Mouse (Mus musculus): ENCODE measurements at regions not wholly inside any gene's neighbourhood (a gene's known extent, or its start where the extent isn't known, plus 50 kb on each side); places are given as distances from the start of the nearest gene placed in this dataset.

- no peak for DNase-seq
- intact Hi-C loops (cut with DNase I), result no loop called here
Measured at GRCm38 (mm10) chr13:48042172-48042571, 218.9 kb upstream of the Id4 start.

DNA sequence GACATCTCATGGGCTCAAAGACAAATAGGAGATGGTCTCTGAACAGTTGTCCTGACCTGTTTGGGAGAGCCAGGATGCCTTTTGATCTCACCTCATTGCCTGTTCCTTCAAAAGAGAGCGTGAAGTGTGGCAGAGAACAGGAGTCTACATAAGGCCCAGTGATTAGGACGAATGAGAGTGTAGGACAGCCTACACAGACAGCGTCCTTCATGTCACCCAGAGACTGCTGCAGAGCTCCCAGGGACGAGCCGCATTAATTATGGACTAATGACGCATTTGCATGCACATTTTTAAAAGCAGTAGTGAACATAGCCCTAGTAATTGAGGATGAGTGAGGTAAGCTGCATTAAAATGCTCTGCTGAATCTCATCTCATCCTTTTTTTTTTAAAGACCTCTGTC is 218.5 kb upstream of the Id4 start:
- intact Hi-C loops (cut with DNase I), result no loop called here
- DNase-seq, result no peak

GRCm38 (mm10) chr13:48046201-48046750 is 214.8 kb upstream of the Id4 start:
- intact Hi-C loops (cut with DNase I), result no loop called here
- DNase-seq, result no peak

DNA sequence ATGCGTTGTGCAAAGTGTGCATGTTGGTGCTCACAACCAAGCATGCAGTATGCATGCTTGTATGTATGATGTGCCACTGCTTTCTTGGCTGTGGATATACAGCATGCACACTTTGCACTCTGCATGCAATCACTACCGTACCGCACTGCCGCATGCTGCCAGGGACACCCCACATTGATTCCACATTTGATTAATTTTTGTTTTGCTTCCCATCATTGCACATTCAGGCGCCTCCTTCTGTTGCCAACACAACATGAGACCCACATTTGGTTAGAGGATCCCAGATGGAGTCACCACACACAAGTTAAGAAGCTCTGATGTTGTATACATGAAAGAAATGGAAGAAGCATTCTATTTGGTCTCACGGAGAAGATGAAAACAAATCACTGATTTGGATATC is 211.2 kb upstream of the Id4 start:
- intact Hi-C loops (cut with DNase I), result no loop called here
- DNase-seq, result no peak

GRCm38 (mm10) chr13:48074630-48075029 is 186.4 kb upstream of the Id4 start:
- intact Hi-C loops (cut with DNase I), result no loop called here
- peak in 1 of 2 experiments; percentile 9 for DNase-seq

DNA sequence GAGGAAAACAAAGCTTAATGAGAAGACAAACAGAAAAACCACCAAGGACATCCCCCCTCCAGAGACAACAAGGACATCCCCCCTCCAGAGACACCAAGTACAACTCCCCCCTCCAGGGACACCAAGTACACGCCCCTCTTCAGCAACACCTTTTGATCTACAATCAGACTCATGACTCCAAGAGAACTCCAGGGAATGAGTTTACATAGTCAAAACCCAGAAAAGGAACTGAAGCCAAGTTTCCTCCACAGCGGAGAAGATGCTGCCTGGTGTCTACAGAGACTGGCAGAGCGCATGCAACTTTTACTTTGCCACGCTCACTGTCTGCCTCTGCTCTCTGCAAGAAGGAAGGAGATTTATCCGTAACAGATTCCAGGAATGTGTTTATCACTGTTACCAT is 185.7 kb upstream of the Id4 start:
- intact Hi-C loops (cut with DNase I), result no loop called here
- no peak for DNase-seq

DNA sequence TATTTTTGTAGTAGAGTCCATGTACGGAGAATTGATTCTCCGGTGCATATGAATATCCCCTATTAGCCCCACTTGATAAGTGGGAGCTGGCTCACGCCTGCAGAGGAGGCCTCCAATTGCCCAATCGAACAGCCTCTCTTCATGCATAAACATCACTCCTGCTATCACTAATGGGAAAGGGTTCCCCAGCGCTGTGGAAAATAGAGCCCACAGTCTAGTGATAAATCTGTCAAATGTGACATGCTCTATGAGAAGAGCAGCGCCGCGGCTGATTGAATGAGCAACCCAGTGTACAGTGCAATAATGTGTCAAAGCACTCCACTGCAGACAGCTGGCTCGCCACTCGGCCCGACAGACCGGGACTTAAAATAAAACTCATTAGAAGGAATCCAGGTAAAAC is 182.8 kb upstream of the Id4 start:
- intact Hi-C loops (cut with DNase I), result no loop called here
- DNase-seq, result no peak

- no peak for DNase-seq
- intact Hi-C loops (cut with DNase I), result no loop called here
Measured at GRCm38 (mm10) chr13:48083294-48083693, 177.7 kb upstream of the Id4 start.

- intact Hi-C loops (cut with DNase I), result no loop called here
- no peak for DNase-seq
Measured at GRCm38 (mm10) chr13:48083807-48084206, 177.2 kb upstream of the Id4 start.

- no peak for DNase-seq
Measured at GRCm38 (mm10) chr13:48094275-48095035, 166.6 kb upstream of the Id4 start.

GRCm38 (mm10) chr13:48102156-48102555 is 158.9 kb upstream of the Id4 start:
- intact Hi-C loops (cut with DNase I), result no loop called here
- no peak for DNase-seq

More at GRCm38 (mm10) chr13:48094275-48095035, 166.6 kb upstream of the Id4 start:
- intact Hi-C loops (cut with DNase I), result no loop called here

DNA sequence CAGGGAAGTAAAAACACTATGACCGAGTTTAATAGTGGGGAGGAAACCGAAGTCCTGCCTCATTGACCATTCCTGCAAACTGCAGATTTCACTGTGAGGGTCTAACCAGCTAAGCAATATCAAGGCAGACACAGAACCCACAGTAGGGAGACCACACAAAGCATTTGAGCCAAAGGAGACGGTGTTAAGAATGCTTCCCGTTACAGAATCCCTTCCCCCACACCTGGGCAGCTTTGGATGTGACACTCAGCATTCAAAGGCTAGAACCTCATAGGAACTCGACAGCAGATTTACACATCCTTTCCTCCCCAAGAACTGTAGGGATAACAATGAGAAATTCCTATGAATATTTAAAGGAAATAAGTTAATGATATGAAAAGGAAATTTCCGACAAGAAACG is 158.5 kb upstream of the Id4 start:
- no peak for DNase-seq
- intact Hi-C loops (cut with DNase I), result no loop called here

GRCm38 (mm10) chr13:48104766-48105165 is 156.3 kb upstream of the Id4 start:
- no peak for DNase-seq
- intact Hi-C loops (cut with DNase I), result no loop called here

GRCm38 (mm10) chr13:48106946-48107345 is 154.1 kb upstream of the Id4 start:
- intact Hi-C loops (cut with DNase I), result no loop called here
- no peak for DNase-seq

- intact Hi-C loops (cut with DNase I), result no loop called here
- no peak for DNase-seq
Measured at GRCm38 (mm10) chr13:48115890-48116289, 145.1 kb upstream of the Id4 start.

GRCm38 (mm10) chr13:48126582-48126981 is 134.4 kb upstream of the Id4 start:
- no peak for DNase-seq
- intact Hi-C loops (cut with DNase I), result no loop called here

- peak; percentile 64 to 85 for DNase-seq
- intact Hi-C loops (cut with DNase I), result no loop called here
Measured at GRCm38 (mm10) chr13:48130724-48131123, 130.3 kb upstream of the Id4 start.

DNA sequence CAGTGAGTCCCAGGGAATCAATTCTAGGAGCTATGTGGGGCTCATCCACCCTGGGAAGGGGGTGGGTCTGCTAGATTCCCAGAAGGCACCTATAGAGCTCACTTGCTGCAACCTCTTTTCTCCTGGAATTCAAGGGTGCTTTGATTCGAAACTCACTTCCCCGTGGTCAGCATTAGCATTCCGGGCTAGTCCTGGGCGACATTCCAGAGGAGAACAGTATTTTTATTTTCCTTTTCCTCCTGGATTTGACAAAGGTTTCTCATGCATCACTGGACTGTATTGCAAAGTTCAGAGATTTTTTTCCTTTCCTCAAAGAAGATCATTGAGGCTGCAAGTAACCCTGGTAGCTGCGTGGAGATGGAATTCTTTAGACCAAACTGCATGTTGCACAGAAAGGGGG is 129.3 kb upstream of the Id4 start:
- intact Hi-C loops (cut with DNase I), result no loop called here
- DNase-seq, result no peak

DNA sequence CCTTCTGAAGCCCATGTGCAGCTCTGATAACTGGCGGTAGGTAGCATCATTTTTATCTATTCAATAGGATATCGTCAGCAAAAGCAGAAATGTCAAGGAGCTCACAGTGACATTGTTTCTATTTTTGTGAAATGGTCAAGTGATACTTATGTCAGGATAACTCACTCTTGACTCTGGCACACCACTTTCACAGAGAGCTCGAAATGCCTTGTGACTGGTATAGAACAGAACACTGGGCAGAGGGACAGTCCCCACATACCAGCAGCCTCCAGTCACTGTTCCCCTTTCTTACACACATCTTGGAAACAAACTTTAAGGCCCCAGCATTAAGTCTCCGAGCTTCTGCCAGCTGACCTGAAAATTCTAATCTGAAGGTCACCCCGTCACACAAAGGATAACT is 115.1 kb upstream of the Id4 start:
- DNase-seq, result no peak
- intact Hi-C loops (cut with DNase I), result no loop called here

DNA sequence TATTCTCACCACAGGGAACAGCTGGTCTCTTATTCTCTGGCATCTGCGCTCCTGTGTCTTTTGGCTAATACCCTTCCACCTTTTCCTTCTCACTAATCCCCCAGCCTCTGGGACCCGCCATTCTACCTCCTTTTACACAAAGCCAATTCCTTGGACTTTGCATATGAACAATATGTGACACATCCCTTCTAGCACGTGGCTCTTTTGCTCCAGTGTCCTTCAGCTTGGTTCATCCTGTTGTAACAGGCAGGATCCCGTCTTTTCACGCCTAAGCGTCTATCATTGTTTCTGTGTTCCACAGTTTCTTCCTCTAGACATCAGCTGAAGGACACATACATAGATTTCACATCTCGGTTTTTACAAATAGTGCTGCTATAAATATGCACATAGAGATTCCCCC is 114.0 kb upstream of the Id4 start:
- intact Hi-C loops (cut with DNase I), result no loop called here
- no peak for DNase-seq

DNA sequence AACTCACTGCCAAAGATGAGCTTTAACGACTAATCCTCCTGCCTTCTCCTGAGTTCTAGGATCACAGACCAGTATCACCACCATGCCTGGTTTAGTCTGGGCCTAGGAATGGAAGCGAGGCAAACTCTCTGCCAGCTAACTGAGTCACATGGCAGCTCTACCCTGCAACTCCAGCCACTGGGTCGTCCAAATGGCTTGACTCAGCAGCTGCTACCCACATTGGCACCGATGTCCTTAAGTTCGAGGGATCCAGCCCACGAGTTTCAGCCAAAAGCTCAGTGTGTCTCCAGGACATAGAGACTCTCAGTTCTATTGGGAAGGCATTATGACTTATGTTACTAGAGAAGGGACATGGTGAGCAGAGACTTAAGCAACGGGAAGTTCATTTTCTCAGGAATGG is 107.8 kb upstream of the Id4 start:
- intact Hi-C loops (cut with DNase I), result no loop called here
- DNase-seq, result no peak

- intact Hi-C loops (cut with DNase I), result no loop called here
Measured at GRCm38 (mm10) chr13:48153684-48154413, 107.2 kb upstream of the Id4 start.

More at GRCm38 (mm10) chr13:48153684-48154413, 107.2 kb upstream of the Id4 start:
- no peak for DNase-seq

Measured in heart, postnatal 14 days (tissue).